Mouse (Mus musculus) neural tube, postnatal 0 days (tissue): ENCODE measurements around the gene Trmu. TPM values are rescaled to one million over a fixed set of nuclear protein-coding genes. Genes with fewer than 3 reads are reported as not detected.

Experiments
- polyA plus RNA-seq: library from polyadenylated mRNA; unstranded; fragments of >200 nt; fragmentation: Nextera tagmentation; extraction: Ambion mirVana; gene quantifications from 2 replicates; pipeline ENCODE4 v1.2.1, GENCODE M21; 2015

The Trmu gene
- 41.0 and 47.3 TPM in 2 replicates for polyA plus RNA-seq

DNA sequence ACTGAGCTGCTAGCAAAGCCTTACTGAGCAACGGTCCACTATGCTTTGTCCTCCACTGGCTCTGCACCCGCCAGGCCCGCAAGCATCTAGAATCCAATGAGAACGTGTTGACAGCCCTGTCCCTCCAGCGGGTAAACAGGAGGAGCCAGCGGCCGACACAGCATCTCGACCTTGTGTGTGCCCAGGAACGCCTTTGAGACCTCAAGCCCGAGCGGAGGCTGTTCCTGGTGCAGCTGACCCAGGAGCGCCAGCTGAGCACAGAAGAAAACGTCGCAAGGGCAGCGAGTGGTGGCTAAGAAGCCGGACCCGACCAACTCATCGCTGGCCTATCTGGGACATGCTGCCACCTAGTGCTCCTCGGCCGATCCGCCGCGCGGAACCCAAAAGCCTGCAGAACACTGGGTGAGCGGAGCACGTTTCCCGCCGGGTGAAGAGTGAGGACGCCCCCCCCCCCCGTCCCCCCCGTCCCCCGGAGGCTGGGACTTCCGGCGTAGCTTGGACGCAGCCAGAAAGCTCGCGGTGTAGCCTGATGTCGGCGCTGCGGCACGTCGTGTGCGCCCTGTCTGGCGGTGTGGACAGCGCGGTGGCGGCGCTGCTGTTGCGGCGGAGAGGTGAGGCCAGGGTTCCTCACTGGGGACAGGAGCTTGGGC lies at the start of gene Trmu:
TSS of gene Trmu (plus strand) at position 465 of the 650 bp plus-strand sequence.

DNA sequence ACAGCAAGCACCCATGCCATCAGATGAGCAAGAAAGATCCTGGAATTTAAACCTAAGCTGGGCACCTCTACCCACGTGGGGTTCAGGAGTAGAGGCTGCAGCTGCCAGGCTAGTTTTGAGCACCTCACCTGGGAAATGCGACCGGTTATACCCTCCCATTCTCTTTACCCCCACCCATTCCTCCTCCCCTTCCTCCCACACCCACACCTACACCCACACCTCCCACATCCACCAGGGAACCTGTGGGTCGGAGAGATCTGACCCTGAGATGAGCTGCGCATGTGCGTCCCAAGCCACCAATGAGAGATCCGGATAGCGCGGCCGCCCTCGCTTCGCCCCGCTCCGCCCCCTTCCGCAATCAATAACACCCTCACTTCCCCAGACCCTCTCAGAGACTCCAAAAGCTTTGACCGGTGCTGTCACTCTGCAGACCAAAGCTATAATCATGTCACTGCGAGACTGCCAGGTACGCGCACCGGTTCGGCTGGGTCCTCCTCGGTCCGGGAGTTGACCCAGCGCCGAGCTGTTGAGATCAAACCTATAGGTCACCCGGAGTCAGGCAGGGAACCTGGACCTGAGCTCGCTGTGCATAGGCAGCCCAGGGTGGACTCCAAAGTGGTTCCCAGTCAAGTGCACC lies 47.0 kb upstream of the Trmu start, which contains the start of gene Ttc38:
TSS of gene Ttc38 (plus strand) at position 353 of the 637 bp plus-strand sequence.

DNA sequence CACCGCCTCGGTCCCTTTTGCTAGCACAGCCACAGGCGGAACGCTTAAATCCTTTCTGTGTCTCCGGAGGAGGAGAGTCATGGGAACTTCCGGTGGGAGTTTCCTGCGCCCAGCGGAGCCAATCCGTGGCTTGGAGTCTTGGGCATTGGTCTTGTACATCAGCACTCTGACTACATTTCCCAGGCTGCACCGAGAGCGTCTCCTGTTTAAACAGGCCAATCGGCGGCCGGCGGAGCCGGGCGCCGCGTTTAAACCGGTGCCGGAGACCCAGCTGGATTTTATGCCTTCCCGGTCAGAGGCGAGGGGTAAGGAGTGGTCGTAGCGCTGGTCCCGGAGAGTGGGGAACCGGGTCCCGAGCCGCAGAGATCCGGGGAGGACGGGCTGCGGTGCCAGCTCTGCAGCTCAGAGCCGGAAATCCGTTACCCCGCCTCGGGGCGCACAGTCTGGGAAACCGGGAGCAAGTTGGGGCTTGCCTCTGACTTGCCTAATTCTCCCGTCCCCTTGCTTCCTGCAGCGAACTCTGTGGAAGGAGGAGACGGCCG lies 19.6 kb upstream of the Trmu start, which contains the start of gene Gtse1:
TSS of gene Gtse1 (plus strand) at position 256 of the 542 bp plus-strand sequence.

Other genes starting within 250 kb of the Trmu start
- gene Ppara, start 144.3 kb upstream of the Trmu start, polyA plus RNA-seq = 3.1 TPM in 2 replicates
- 24.6 and 25.6 TPM in 2 replicates for gene Cdpf1, start 67.6 kb upstream of the Trmu start, polyA plus RNA-seq
- gene Pkdrej, start 57.6 kb upstream of the Trmu start, polyA plus RNA-seq = 0.05 and 0.06 TPM in 2 replicates
- gene Ttc38, start 47.0 kb upstream of the Trmu start, polyA plus RNA-seq = 3.8 and 3.9 TPM in 2 replicates
- 1.9 and 2.8 TPM in 2 replicates for gene Gtse1, start 19.6 kb upstream of the Trmu start, polyA plus RNA-seq
- gene Celsr1, start 154.5 kb downstream of the Trmu start, polyA plus RNA-seq = 0.74 and 0.79 TPM in 2 replicates
- gene Gramd4, start 178.4 kb downstream of the Trmu start, polyA plus RNA-seq = 13.8 and 16.1 TPM in 2 replicates